Mouse (Mus musculus) forebrain, embryonic 13.5 days (tissue): ENCODE data around the gene Trim66. TPM values are rescaled to one million over a fixed set of nuclear protein-coding genes. Genes with fewer than 3 reads are reported as not detected.
A peak's percentile ranks its signal among the peaks of the same experiment; 100 is the strongest.

Experiments
- ATAC-seq: fragments of 200-750 bp; cut with Nextera tagmentation; 2 replicates; pipeline ENCODE4 v1.8.0; 2017
- H3K27ac ChIP-seq: fragments of 300-500 bp; sonication (generic); 2 replicates; pipeline ENCODE4 v1.5.1; 2015; ENCODE audit warnings: inconsistent platforms, mild to moderate bottlenecking, moderate library complexity
- H3K27me3 ChIP-seq: fragments of 300-500 bp; sonication (generic); 2 replicates; pipeline ENCODE4 v1.6.1; 2015; ENCODE audit warnings: mild to moderate bottlenecking, inconsistent platforms
- H3K36me3 ChIP-seq: fragments of 300-500 bp; sonication (generic); 2 replicates; pipeline ENCODE4 v1.6.1; 2015; ENCODE audit warnings: mild to moderate bottlenecking, inconsistent platforms; ENCODE audit not compliant: poor library complexity, severe bottlenecking
- H3K4me1 ChIP-seq: fragments of 300-500 bp; sonication (generic); 2 replicates; pipeline ENCODE4 v1.6.1; 2015; ENCODE audit warnings: inconsistent platforms
- H3K4me2 ChIP-seq: fragments of 300-500 bp; sonication (generic); 2 replicates; pipeline ENCODE4 v1.6.1; 2015; ENCODE audit warnings: inconsistent platforms, mild to moderate bottlenecking, moderate library complexity
- H3K4me3 ChIP-seq: fragments of 300-500 bp; sonication (generic); 2 replicates; pipeline ENCODE4 v1.5.1; 2015; ENCODE audit warnings: mild to moderate bottlenecking, inconsistent platforms
- H3K9ac ChIP-seq: fragments of 300-500 bp; sonication (generic); 2 replicates; pipeline ENCODE4 v1.6.1; 2015; ENCODE audit warnings: mild to moderate bottlenecking, inconsistent platforms
- H3K9me3 ChIP-seq: fragments of 300-500 bp; sonication (generic); replicated peaks from 2 replicates; pipeline ENCODE4 v1.6.1; 2016; ENCODE audit warnings: inconsistent platforms
- WGBS: fragments of 180-500 bp; shearing (Covaris S2); methylation state at CpG from one replicate; pipeline ENCODE4 v1.1.7; 2015; 5-methylcytosine and 5-hydroxymethylcytosine counted together
- polyA plus RNA-seq: library from polyadenylated mRNA; unstranded; fragments of >200 nt; fragmentation: Nextera tagmentation; extraction: Ambion mirVana; gene quantifications from 2 replicates; pipeline ENCODE4 v1.2.1, GENCODE M21; 2015

The Trim66 gene
- polyA plus RNA-seq, 1 experiment from 2014 or later: 0.46 TPM

- peak within 1 kb of the TSS; percentile 97 for H3K9ac ChIP-seq
- H3K4me1 ChIP-seq: peaks cover 31% of the 10 kb centered on the region
- peaks cover 36% of the 10 kb centered on the region for H3K36me3 ChIP-seq
- WGBS: under 1% methylated on average over 70 of the region's 72 CpGs
- peak; percentile 96 for ATAC-seq
- no peaks in the 10 kb centered on the region for H3K27me3 ChIP-seq
- peak within 1 kb of the TSS; percentile 91 for H3K4me2 ChIP-seq
- peak within 1 kb of the TSS; percentile 94 for H3K4me3 ChIP-seq
- peak within 1 kb of the TSS; percentile 96 for H3K27ac ChIP-seq
- no peaks in the 10 kb centered on the region for H3K9me3 ChIP-seq
These were observed 11.1 kb upstream of the Trim66 start, which contains the start of gene Rpl27a for GRCm38 (mm10) chr7:109518838-109519696. Gene Rpl27a, plus strand, starts transcription at chr7:109519147.

GRCm38 (mm10) chr7:109518036-109518681 lies 10.2 kb upstream of the Trim66 start:
- H3K9me3 ChIP-seq: no peaks in the 10 kb centered on the region
- WGBS: 20% methylated on average over 10 of the region's 10 CpGs
- H3K27me3 ChIP-seq: no peaks in the 10 kb centered on the region
- H3K4me1 ChIP-seq: peaks cover 31% of the 10 kb centered on the region
- peak overlapping the region; percentile 73 for H3K9ac ChIP-seq
- ATAC-seq: no peak
- H3K4me2 ChIP-seq: peak overlapping the region; percentile 91
- H3K36me3 ChIP-seq: peaks cover 27% of the 10 kb centered on the region
- peak overlapping the region; percentile 94 for H3K4me3 ChIP-seq
- H3K27ac ChIP-seq: peak overlapping the region; percentile 96

- no peaks in the 10 kb centered on the region for H3K9me3 ChIP-seq
- H3K27ac ChIP-seq: no peak overlapping the region
- no peak overlapping the region for H3K4me3 ChIP-seq
- H3K4me2 ChIP-seq: no peak overlapping the region
- H3K36me3 ChIP-seq: peaks cover 10% of the 10 kb centered on the region
- peaks cover 27% of the 10 kb centered on the region for H3K4me1 ChIP-seq
- no peak for ATAC-seq
- 90% methylated on average over 3 of the region's 3 CpGs for WGBS
- no peak overlapping the region for H3K9ac ChIP-seq
- H3K27me3 ChIP-seq: no peaks in the 10 kb centered on the region
These were observed 8.6 kb upstream of the Trim66 start for GRCm38 (mm10) chr7:109516500-109516899.

- Histone ChIP-seq H3K4me2 (no peak overlapping the region), H3K27ac (no peak overlapping the region), H3K9me3 (no peaks in the 10 kb centered on the region), H3K4me1 (peaks cover 11% of the 10 kb centered on the region), H3K27me3 (no peaks in the 10 kb centered on the region), H3K4me3 (no peak overlapping the region), H3K36me3 (no peaks in the 10 kb centered on the region), H3K9ac (no peak overlapping the region)
- ATAC-seq: no peak
- WGBS: 91% methylated on average over 3 of the region's 3 CpGs
These were observed 3.9 kb upstream of the Trim66 start for GRCm38 (mm10) chr7:109511838-109512237.

GRCm38 (mm10) chr7:109510799-109511198 lies 2.9 kb upstream of the Trim66 start:
- 74% methylated on average over 2 of the region's 2 CpGs for WGBS
- no peaks in the 10 kb centered on the region for H3K36me3 ChIP-seq
- no peak overlapping the region for H3K27ac ChIP-seq
- no peak overlapping the region for H3K4me3 ChIP-seq
- no peak overlapping the region for H3K9ac ChIP-seq
- H3K4me1 ChIP-seq: peaks cover 14% of the 10 kb centered on the region
- no peaks in the 10 kb centered on the region for H3K27me3 ChIP-seq
- H3K4me2 ChIP-seq: no peak overlapping the region
- H3K9me3 ChIP-seq: no peaks in the 10 kb centered on the region
- no peak for ATAC-seq

- Histone ChIP-seq H3K27ac (peak overlapping the region; percentile 31; the same call in 1 of the 2 replicates), H3K36me3 (no peaks in the 10 kb centered on the region), H3K27me3 (no peaks in the 10 kb centered on the region), H3K4me3 (no peak overlapping the region), H3K4me2 (peak overlapping the region; percentile 11; the same call in 1 of the 2 replicates), H3K9me3 (no peaks in the 10 kb centered on the region), H3K4me1 (peaks cover 14% of the 10 kb centered on the region), H3K9ac (no peak overlapping the region)
- 0 out of 2 replicates have a peak, but pooled peaks have one; percentile 24 for ATAC-seq
- 36% methylated on average over 9 of the region's 9 CpGs for WGBS
These were observed 362 bp downstream of the Trim66 start for GRCm38 (mm10) chr7:109507572-109507971.

GRCm38 (mm10) chr7:109507119-109507518 lies 815 bp downstream of the Trim66 start:
- Histone ChIP-seq H3K27ac (peak overlapping the region; percentile 31; the same call in 1 of the 2 replicates), H3K4me3 (no peak overlapping the region), H3K36me3 (no peaks in the 10 kb centered on the region), H3K27me3 (no peaks in the 10 kb centered on the region), H3K4me1 (peaks cover 14% of the 10 kb centered on the region), H3K9me3 (no peaks in the 10 kb centered on the region), H3K9ac (0 out of 2 replicates have a peak overlapping the region, but pooled peaks have one; percentile 21), H3K4me2 (peak overlapping the region; percentile 11)
- under 1% methylated on average over 8 of the region's 8 CpGs for WGBS
- ATAC-seq: peak; percentile 75; the same call in 1 of the 2 replicates

- no peaks in the 10 kb centered on the region for H3K9me3 ChIP-seq
- 43% methylated on average over 4 of the region's 4 CpGs for WGBS
- no peak overlapping the region for H3K4me2 ChIP-seq
- ATAC-seq: 0 out of 2 replicates have a peak, but pooled peaks have one; percentile 19
- peak overlapping the region; percentile 12; the same call in 1 of the 2 replicates for H3K9ac ChIP-seq
- H3K27ac ChIP-seq: no peak overlapping the region
- H3K36me3 ChIP-seq: no peaks in the 10 kb centered on the region
- peaks cover 7% of the 10 kb centered on the region for H3K27me3 ChIP-seq
- H3K4me3 ChIP-seq: no peak overlapping the region
- peaks cover 15% of the 10 kb centered on the region for H3K4me1 ChIP-seq
These were observed 10.4 kb downstream of the Trim66 start for GRCm38 (mm10) chr7:109497507-109497906.

- Histone ChIP-seq H3K9ac (peak overlapping the region; percentile 56), H3K4me3 (peak overlapping the region; percentile 30), H3K27ac (no peak overlapping the region), H3K9me3 (no peaks in the 10 kb centered on the region), H3K27me3 (peaks cover 11% of the 10 kb centered on the region), H3K36me3 (no peaks in the 10 kb centered on the region), H3K4me1 (peaks cover 15% of the 10 kb centered on the region), H3K4me2 (peak overlapping the region; percentile 56)
- 5% methylated on average over 21 of the region's 21 CpGs for WGBS
- ATAC-seq: peak; percentile 82
These were observed 14.3 kb downstream of the Trim66 start for GRCm38 (mm10) chr7:109493319-109494316.

- no peaks in the 10 kb centered on the region for H3K9me3 ChIP-seq
- H3K4me1 ChIP-seq: peaks cover 15% of the 10 kb centered on the region
- H3K4me3 ChIP-seq: no peak overlapping the region
- H3K4me2 ChIP-seq: peak overlapping the region; percentile 56
- ATAC-seq: peak; percentile 23; the same call in 1 of the 2 replicates
- H3K27me3 ChIP-seq: peaks cover 11% of the 10 kb centered on the region
- peak overlapping the region; percentile 56; the same call in 1 of the 2 replicates for H3K9ac ChIP-seq
- 57% methylated on average over 18 of the region's 18 CpGs for WGBS
- no peaks in the 10 kb centered on the region for H3K36me3 ChIP-seq
- H3K27ac ChIP-seq: no peak overlapping the region
These were observed 15.2 kb downstream of the Trim66 start for GRCm38 (mm10) chr7:109492616-109493318.

GRCm38 (mm10) chr7:109484221-109484620 lies 23.7 kb downstream of the Trim66 start:
- Histone ChIP-seq H3K9me3 (no peaks in the 10 kb centered on the region), H3K36me3 (no peaks in the 10 kb centered on the region), H3K4me2 (no peak overlapping the region), H3K4me3 (no peak overlapping the region), H3K27ac (no peak overlapping the region), H3K9ac (no peak overlapping the region), H3K4me1 (0 out of 2 replicates have a peak, but pooled peaks cover 5% of the 10 kb centered on the region), H3K27me3 (no peaks in the 10 kb centered on the region)
- ATAC-seq: no peak
- 77% methylated on average over 5 of the region's 5 CpGs for WGBS
